Mouse (Mus musculus) liver, embryonic 14.5 days (tissue): ENCODE measurements at regions not wholly inside any gene's neighbourhood (a gene's known extent, or its start where the extent isn't known, plus 50 kb on each side); places are given as distances from the start of the nearest gene placed in this dataset.

Source experiments
- ATAC-seq: fragments of 200-750 bp; cut with Nextera tagmentation; 2 replicates; pipeline ENCODE4 v1.8.0; 2017; ENCODE audit warnings: moderate number of reproducible peaks, mild to moderate bottlenecking, moderate library complexity; ENCODE audit not compliant: insufficient read depth
- DNase-seq, 3 experiments: peaks; one replicate each; pipeline ENCODE4 v3.0.0-alpha.2; 2012 to 2013; ENCODE audit warnings: low read depth in 3 of 3, low spot score in 3 of 3
- H3K27ac ChIP-seq: fragments of 300-500 bp; sonication (generic); 2 replicates; pipeline ENCODE4 v1.5.1; 2014; ENCODE audit warnings: moderate library complexity, mild to moderate bottlenecking, control low read depth, inconsistent platforms
- H3K27me3 ChIP-seq: fragments of 300-500 bp; sonication (generic); 2 replicates; pipeline ENCODE4 v1.6.1; 2014; ENCODE audit warnings: mild to moderate bottlenecking, low read length, moderate library complexity; ENCODE audit not compliant: control insufficient read depth, insufficient read depth
- H3K36me3 ChIP-seq: fragments of 300-500 bp; sonication (generic); replicated peaks from 2 replicates; pipeline ENCODE4 v1.6.1; 2014; ENCODE audit warnings: low read depth; ENCODE audit not compliant: control insufficient read depth, insufficient read depth
- H3K4me1 ChIP-seq, 2 experiments: fragments of 200-500 bp in 1 of 2; fragments of 300-500 bp in 1 of 2; sonication (generic) in 1 of 2; replicated peaks; 2 replicates each; pipeline ENCODE4 v1.6.1; 2012 to 2014; ENCODE audit warnings: antibody characterized with exemption in 1 of 2, inconsistent platforms in 1 of 2, low read length in 1 of 2; ENCODE audit not compliant: control insufficient read depth in 2 of 2, insufficient read depth in 2 of 2
- H3K4me2 ChIP-seq: fragments of 300-500 bp; sonication (generic); 2 replicates; pipeline ENCODE4 v1.6.1; 2014; ENCODE audit warnings: low read depth, mild to moderate bottlenecking, control low read depth, moderate library complexity
- H3K4me3 ChIP-seq, 2 experiments: fragments of 200-500 bp in 1 of 2; fragments of 300-500 bp in 1 of 2; sonication (generic) in 1 of 2; 2 replicates each; pipeline ENCODE4 v1.5.1; 2012 to 2014; ENCODE audit warnings: low read depth in 2 of 2, low read length in 2 of 2, mild to moderate bottlenecking in 2 of 2, control low read depth in 1 of 2, inconsistent platforms in 1 of 2, moderate library complexity in 1 of 2; ENCODE audit not compliant: insufficient read depth in 1 of 2
- H3K9ac ChIP-seq: fragments of 300-500 bp; sonication (generic); replicated peaks from 2 replicates; pipeline ENCODE4 v1.6.1; 2014; ENCODE audit warnings: mild to moderate bottlenecking, control low read depth, moderate library complexity
- H3K9me3 ChIP-seq: fragments of 300-500 bp; sonication (generic); 2 replicates; pipeline ENCODE4 v1.6.1; 2016; ENCODE audit warnings: low read length, mixed read lengths; ENCODE audit not compliant: control insufficient read depth
- CTCF ChIP-seq: IDR thresholded peaks from 2 replicates; pipeline ENCODE4 v1.5.1; 2016; ENCODE audit warnings: antibody characterized with exemption, low read depth, control low read depth
- EP300 ChIP-seq: IDR thresholded peaks from 2 replicates; pipeline ENCODE4 v1.6.1; 2016; ENCODE audit warnings: antibody characterized with exemption, low read depth
- WGBS: fragments of 180-500 bp; shearing (Covaris S2); extraction: QIAGEN DNeasy Blood & Tissue Kit; methylation state at CpG from one replicate; pipeline ENCODE4 v1.1.7; 2014; ENCODE audit not compliant: insufficient replicate concordance; 5-methylcytosine and 5-hydroxymethylcytosine counted together

DNA sequence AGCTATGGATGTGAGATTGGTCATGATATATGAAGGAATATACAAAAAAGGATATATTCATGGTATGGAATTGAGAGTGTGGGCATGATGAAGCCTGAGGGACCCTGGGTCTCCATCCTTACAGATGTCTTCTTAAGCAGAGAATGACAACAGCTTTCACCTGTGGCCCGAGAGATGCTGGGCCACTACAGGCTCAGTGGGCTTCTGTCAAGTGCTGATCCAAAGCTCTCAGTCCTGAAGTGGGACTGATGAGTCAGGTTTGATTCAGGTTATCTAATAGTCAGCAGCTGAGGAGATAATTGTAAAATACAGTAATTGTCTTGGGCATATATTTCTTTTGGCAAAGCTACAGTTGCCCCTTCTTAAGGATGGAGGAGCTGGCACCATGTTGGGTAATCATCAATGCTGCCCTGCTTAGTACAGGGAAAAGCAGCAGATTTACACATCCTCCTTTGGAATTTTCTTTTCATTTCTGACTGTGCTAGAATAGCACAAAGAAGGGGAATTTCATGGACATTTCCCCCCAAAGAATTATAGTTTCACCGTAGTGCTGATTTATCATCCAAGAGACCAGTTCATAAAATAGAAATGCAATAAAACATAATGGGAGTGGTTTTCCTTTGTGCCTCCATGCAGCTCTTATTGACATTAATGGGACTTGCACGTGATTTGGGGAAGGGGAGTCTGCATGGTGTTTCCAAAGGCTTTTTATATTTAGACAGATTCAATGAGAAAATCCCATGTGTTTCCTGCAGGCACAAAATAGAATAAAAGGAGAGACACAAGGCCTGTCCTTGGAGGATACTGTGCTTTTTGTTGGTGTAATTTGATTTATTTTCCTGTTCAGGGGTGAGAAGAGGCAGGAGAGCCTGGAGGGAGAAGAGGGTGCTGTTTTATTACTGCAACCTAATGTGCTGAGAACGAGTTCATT lies 452.6 kb upstream of the Nrsn1 start:
- no peaks in the 10 kb centered on the region for H3K27me3 ChIP-seq
- no peak overlapping the region for H3K4me3 ChIP-seq
- H3K9me3 ChIP-seq = no peaks in the 10 kb centered on the region
- WGBS = 54% methylated on average over 4 of the region's 4 CpGs
- TF ChIP-seq EP300 = no peak
- TF ChIP-seq CTCF = no peak
- H3K36me3 ChIP-seq = no peaks in the 10 kb centered on the region
- no peak overlapping the region for H3K9ac ChIP-seq
- H3K4me2 ChIP-seq = no peak overlapping the region
- no peak overlapping the region for H3K27ac ChIP-seq
- no peaks in the 10 kb centered on the region for H3K4me1 ChIP-seq
- ATAC-seq = no peak
- no peak for DNase-seq

DNA sequence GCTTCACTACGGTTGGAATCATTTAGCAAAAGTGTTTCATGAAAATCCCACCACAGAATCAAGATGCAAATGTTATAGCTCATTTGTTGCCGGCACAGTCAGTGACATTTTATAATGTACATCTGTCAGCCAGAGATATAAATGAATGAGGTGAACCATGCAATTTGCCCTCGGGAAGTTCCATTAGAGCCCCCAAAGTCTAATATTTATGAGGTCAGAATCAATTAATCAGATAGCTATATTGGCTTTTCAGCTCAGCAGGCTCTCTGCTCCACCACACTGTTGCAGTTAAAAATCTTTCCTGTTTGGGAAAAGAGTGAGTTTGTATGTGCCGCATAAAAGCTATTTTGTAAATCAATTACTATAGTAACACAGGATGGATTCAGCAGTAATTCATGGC lies 430.7 kb upstream of the Nrsn1 start:
- TF ChIP-seq CTCF = no peak
- no peak for TF ChIP-seq EP300
- Histone ChIP-seq H3K4me1 (no peaks in the 10 kb centered on the region), H3K9me3 (no peaks in the 10 kb centered on the region), H3K9ac (no peak overlapping the region), H3K4me3 (no peak overlapping the region), H3K27ac (no peak overlapping the region), H3K4me2 (no peak overlapping the region), H3K36me3 (no peaks in the 10 kb centered on the region), H3K27me3 (no peaks in the 10 kb centered on the region)
- DNase-seq (no peak), ATAC-seq (no peak)
- 60% methylated on average over 4 of the region's 4 CpGs for WGBS

DNA sequence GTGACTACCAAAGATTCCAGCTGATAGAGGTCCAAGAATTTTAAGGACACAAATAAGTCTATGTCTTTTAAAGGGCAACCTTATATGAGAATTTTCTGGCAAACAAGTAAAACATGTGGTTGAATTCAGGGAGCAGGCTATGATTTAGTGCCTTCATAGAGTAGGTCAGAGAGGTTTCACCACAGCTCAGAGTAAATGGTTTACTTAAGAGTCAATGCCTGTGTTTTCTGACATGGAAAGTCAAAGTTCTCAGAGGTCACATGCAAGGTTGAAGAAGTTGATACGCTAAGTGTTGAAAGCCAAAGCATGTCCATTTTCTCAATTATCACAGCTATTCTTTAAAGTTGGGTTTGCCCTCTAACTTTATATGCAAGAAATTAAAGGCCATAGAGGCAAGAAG lies 425.7 kb upstream of the Nrsn1 start:
- TF ChIP-seq EP300 (no peak), CTCF (no peak)
- Histone ChIP-seq H3K27ac (no peak overlapping the region), H3K4me1 (no peaks in the 10 kb centered on the region), H3K4me2 (no peak overlapping the region), H3K27me3 (no peaks in the 10 kb centered on the region), H3K9me3 (no peaks in the 10 kb centered on the region), H3K4me3 (no peak overlapping the region), H3K9ac (no peak overlapping the region), H3K36me3 (no peaks in the 10 kb centered on the region)
- DNase-seq (no peak), ATAC-seq (no peak)
- WGBS = 71% methylated on average over 1 of the region's 1 CpGs

DNA sequence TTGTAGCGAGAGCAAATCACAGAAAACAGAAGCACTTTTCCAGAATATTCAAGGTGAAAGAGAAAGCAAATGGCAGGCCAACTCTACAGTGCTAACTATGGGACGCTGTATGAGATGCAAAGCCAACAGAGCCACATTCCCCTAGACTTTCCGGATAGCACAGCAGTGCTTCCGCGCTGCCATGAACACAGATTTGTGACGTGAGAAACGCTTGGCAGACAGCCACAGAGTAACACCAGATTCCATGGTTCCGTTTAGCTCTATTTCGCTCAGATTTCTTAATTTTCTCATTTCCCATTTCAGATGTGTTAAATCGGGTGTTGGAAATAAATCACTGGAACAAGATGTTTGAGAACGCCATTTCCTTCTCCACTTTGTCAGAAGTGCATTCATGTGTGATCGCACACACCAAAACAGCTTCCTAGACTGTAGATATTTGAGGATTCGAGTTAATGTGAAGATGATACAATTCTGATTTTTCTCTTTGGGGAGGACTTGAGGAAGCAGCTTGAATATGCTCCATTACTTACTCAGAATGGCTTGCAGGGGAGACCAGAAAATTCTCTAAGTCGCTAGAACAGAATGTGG lies 424.8 kb upstream of the Nrsn1 start:
- no peak overlapping the region for H3K4me2 ChIP-seq
- H3K4me1 ChIP-seq = no peaks in the 10 kb centered on the region
- no peaks in the 10 kb centered on the region for H3K27me3 ChIP-seq
- no peak for TF ChIP-seq CTCF
- TF ChIP-seq EP300 = no peak
- no peak overlapping the region for H3K9ac ChIP-seq
- DNase-seq (no peak), ATAC-seq (no peak)
- H3K36me3 ChIP-seq = no peaks in the 10 kb centered on the region
- 64% methylated on average over 14 of the region's 14 CpGs for WGBS
- no peaks in the 10 kb centered on the region for H3K9me3 ChIP-seq
- no peak overlapping the region for H3K27ac ChIP-seq
- H3K4me3 ChIP-seq = no peak overlapping the region

DNA sequence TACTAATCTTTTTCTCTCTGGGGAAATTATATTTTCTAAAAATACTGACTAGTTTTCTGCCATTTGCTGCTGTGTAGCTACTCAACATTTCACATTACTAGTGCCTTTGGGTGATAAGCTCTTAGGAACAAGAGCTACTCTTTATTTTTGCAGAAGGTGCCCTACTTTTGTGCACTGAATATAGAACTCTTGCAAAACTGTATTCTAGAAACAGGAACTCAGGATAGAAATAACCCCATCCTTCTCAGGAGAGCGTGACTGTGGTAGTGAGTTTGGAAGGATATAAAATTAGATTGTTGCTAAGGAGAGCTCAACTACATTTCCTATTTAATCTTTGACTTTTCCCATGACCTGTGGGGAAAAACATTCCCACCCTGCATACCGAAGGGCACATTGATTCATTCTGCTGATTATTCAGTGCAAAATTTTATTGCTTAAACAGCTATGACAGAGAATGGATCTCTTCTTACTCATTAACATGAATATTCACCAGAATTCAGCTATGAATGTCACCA lies 408.0 kb upstream of the Nrsn1 start:
- H3K4me2 ChIP-seq = no peak overlapping the region
- no peak overlapping the region for H3K4me3 ChIP-seq
- no peaks in the 10 kb centered on the region for H3K36me3 ChIP-seq
- H3K9ac ChIP-seq = no peak overlapping the region
- DNase-seq (no peak), ATAC-seq (no peak)
- no peak overlapping the region for H3K27ac ChIP-seq
- H3K9me3 ChIP-seq = no peaks in the 10 kb centered on the region
- TF ChIP-seq EP300 (no peak), CTCF (no peak)
- WGBS = 61% methylated on average over 2 of the region's 2 CpGs
- no peaks in the 10 kb centered on the region for H3K27me3 ChIP-seq
- H3K4me1 ChIP-seq = no peaks in the 10 kb centered on the region
